Mouse (Mus musculus) liver, embryonic 14.5 days (tissue): ENCODE results near the gene Sgcd. TPM values are rescaled to one million over a fixed set of nuclear protein-coding genes. Genes with fewer than 3 reads are reported as not detected.
"Not testable (repeated sequence)": the region's sequence is repeated elsewhere in the genome, so short reads cannot be mapped to it uniquely, and the experiment has no call there.

ENCODE experiments used
- ATAC-seq: fragments of 200-750 bp; cut with Nextera tagmentation; 2 replicates; pipeline ENCODE4 v1.8.0; 2017; ENCODE audit warnings: moderate number of reproducible peaks, mild to moderate bottlenecking, moderate library complexity; ENCODE audit not compliant: insufficient read depth
- DNase-seq, 3 experiments: peaks; one replicate each; pipeline ENCODE4 v3.0.0-alpha.2; 2012 to 2013; ENCODE audit warnings: low read depth in 3 of 3, low spot score in 3 of 3
- H3K27ac ChIP-seq: fragments of 300-500 bp; sonication (generic); 2 replicates; pipeline ENCODE4 v1.5.1; 2014; ENCODE audit warnings: moderate library complexity, mild to moderate bottlenecking, control low read depth, inconsistent platforms
- H3K27me3 ChIP-seq: fragments of 300-500 bp; sonication (generic); 2 replicates; pipeline ENCODE4 v1.6.1; 2014; ENCODE audit warnings: mild to moderate bottlenecking, low read length, moderate library complexity; ENCODE audit not compliant: control insufficient read depth, insufficient read depth
- H3K36me3 ChIP-seq: fragments of 300-500 bp; sonication (generic); replicated peaks from 2 replicates; pipeline ENCODE4 v1.6.1; 2014; ENCODE audit warnings: low read depth; ENCODE audit not compliant: control insufficient read depth, insufficient read depth
- H3K4me1 ChIP-seq, 2 experiments: fragments of 200-500 bp in 1 of 2; fragments of 300-500 bp in 1 of 2; sonication (generic) in 1 of 2; replicated peaks; 2 replicates each; pipeline ENCODE4 v1.6.1; 2012 to 2014; ENCODE audit warnings: antibody characterized with exemption in 1 of 2, inconsistent platforms in 1 of 2, low read length in 1 of 2; ENCODE audit not compliant: control insufficient read depth in 2 of 2, insufficient read depth in 2 of 2
- H3K4me2 ChIP-seq: fragments of 300-500 bp; sonication (generic); 2 replicates; pipeline ENCODE4 v1.6.1; 2014; ENCODE audit warnings: low read depth, mild to moderate bottlenecking, control low read depth, moderate library complexity
- H3K4me3 ChIP-seq, 2 experiments: fragments of 200-500 bp in 1 of 2; fragments of 300-500 bp in 1 of 2; sonication (generic) in 1 of 2; 2 replicates each; pipeline ENCODE4 v1.5.1; 2012 to 2014; ENCODE audit warnings: low read depth in 2 of 2, low read length in 2 of 2, mild to moderate bottlenecking in 2 of 2, control low read depth in 1 of 2, inconsistent platforms in 1 of 2, moderate library complexity in 1 of 2; ENCODE audit not compliant: insufficient read depth in 1 of 2
- H3K9ac ChIP-seq: fragments of 300-500 bp; sonication (generic); replicated peaks from 2 replicates; pipeline ENCODE4 v1.6.1; 2014; ENCODE audit warnings: mild to moderate bottlenecking, control low read depth, moderate library complexity
- H3K9me3 ChIP-seq: fragments of 300-500 bp; sonication (generic); 2 replicates; pipeline ENCODE4 v1.6.1; 2016; ENCODE audit warnings: low read length, mixed read lengths; ENCODE audit not compliant: control insufficient read depth
- CTCF ChIP-seq: IDR thresholded peaks from 2 replicates; pipeline ENCODE4 v1.5.1; 2016; ENCODE audit warnings: antibody characterized with exemption, low read depth, control low read depth
- EP300 ChIP-seq: IDR thresholded peaks from 2 replicates; pipeline ENCODE4 v1.6.1; 2016; ENCODE audit warnings: antibody characterized with exemption, low read depth
- WGBS: fragments of 180-500 bp; shearing (Covaris S2); extraction: QIAGEN DNeasy Blood & Tissue Kit; methylation state at CpG from one replicate; pipeline ENCODE4 v1.1.7; 2014; ENCODE audit not compliant: insufficient replicate concordance; 5-methylcytosine and 5-hydroxymethylcytosine counted together
- polyA plus RNA-seq, 2 experiments: library from polyadenylated mRNA; depleted of rRNA in 1 of 2; stranded (reverse) in 1 of 2; unstranded in 1 of 2; fragments of >200 nt; fragmentation: Nextera tagmentation in 1 of 2; extraction: Ambion mirVana in 1 of 2; gene quantifications; 2 replicates each; pipeline versions ENCODE4 v1.2.1 to v1.2.3; 2012 to 2014

The Sgcd gene
- polyA plus RNA-seq, 2 experiments: 0.04 to 0.08 TPM

DNA sequence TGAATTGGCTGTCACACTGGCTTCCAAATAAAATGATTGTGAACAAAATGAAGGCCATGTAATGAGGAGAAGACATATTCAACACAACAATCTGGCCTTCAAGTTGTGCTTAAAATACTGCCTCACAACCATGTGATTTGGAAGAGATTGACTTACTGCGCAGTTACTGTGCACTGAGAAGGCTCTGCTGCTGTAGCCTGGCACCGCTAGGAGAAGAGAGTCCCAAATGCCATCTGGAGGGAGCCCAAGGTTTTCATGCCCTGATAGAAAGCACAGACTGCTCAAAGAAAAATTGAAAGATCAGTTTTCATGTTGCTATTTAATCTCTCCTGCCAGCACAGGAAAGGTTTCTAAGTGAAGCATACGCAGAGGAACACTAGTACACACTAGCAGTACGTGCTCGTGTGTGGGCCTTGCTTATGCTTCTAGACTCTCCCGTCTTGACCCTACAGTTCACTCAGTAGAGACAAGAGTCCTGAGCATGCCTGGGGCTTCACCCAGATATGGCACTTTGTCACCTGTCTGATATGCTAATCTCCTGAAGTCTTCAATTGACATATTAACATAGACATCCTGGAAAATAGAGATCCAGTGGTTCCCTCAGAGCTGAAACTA is 184.6 kb downstream of the Sgcd start:
- DNase-seq (no peak), ATAC-seq (no peak)
- no peaks in the 10 kb centered on the region for H3K36me3 ChIP-seq
- no peak overlapping the region for H3K4me2 ChIP-seq
- H3K9me3 ChIP-seq: no peaks in the 10 kb centered on the region
- WGBS: 70% methylated on average over 6 of the region's 6 CpGs
- no peaks in the 10 kb centered on the region for H3K27me3 ChIP-seq
- TF ChIP-seq EP300: no peak
- TF ChIP-seq CTCF: no peak
- H3K9ac ChIP-seq: no peak overlapping the region
- H3K4me1 ChIP-seq: no peaks in the 10 kb centered on the region
- no peak overlapping the region for H3K4me3 ChIP-seq
- no peak overlapping the region for H3K27ac ChIP-seq

DNA sequence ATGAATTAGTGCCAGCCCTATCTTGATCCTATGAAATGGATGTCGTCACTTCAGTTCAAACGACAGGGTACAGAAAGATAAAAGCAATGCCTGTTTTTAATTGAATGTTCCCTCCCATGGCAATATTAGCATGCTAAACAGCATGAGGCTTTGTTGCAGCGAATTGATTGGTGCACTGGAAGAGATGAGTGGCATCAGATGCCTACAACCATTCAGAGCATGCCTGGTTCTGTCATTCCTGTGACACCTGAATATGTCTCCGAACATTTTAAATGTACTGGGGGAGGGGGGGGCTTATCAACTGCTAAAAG is 210.9 kb downstream of the Sgcd start:
- H3K27me3 ChIP-seq: no peaks in the 10 kb centered on the region
- DNase-seq (no peak), ATAC-seq (no peak)
- H3K4me1 ChIP-seq: 0 out of 4 replicates have a peak, but pooled peaks cover 0 to 3% of the 10 kb centered on the region in 2 experiments
- no peak overlapping the region for H3K4me3 ChIP-seq
- H3K36me3 ChIP-seq: no peaks in the 10 kb centered on the region
- no peak overlapping the region for H3K27ac ChIP-seq
- no peak overlapping the region for H3K4me2 ChIP-seq
- no peaks in the 10 kb centered on the region for H3K9me3 ChIP-seq
- H3K9ac ChIP-seq: no peak overlapping the region
- WGBS: 32% methylated on average over 4 of the region's 4 CpGs
- no peak for TF ChIP-seq CTCF
- no peak for TF ChIP-seq EP300

- no peaks in the 10 kb centered on the region for H3K36me3 ChIP-seq
- WGBS: 23% methylated on average over 4 of the region's 4 CpGs
- DNase-seq (peak in 2 of 3 experiments; percentile 1 to 6), ATAC-seq (peak; percentile 74)
- H3K4me2 ChIP-seq: no peak overlapping the region
- no peak overlapping the region for H3K4me3 ChIP-seq
- TF ChIP-seq CTCF (no peak), EP300 (no peak)
- H3K27me3 ChIP-seq: no peaks in the 10 kb centered on the region
- no peaks in the 10 kb centered on the region for H3K9me3 ChIP-seq
- H3K9ac ChIP-seq: no peak overlapping the region
- H3K27ac ChIP-seq: no peak overlapping the region
- H3K4me1 ChIP-seq: 0 out of 4 replicates have a peak, but pooled peaks cover 0 to 3% of the 10 kb centered on the region in 2 experiments
Measured at GRCm38 (mm10) chr11:47777226-47777915, 211.4 kb downstream of the Sgcd start.

- no peaks in the 10 kb centered on the region for H3K9me3 ChIP-seq
- TF ChIP-seq CTCF (no peak), EP300 (no peak)
- H3K4me2 ChIP-seq: no peak overlapping the region
- no peak overlapping the region for H3K4me3 ChIP-seq
- H3K27ac ChIP-seq: no peak overlapping the region
- WGBS: 52% methylated on average over 1 of the region's 1 CpGs
- H3K36me3 ChIP-seq: no peaks in the 10 kb centered on the region
- no peaks in the 10 kb centered on the region for H3K27me3 ChIP-seq
- ATAC-seq: no peak
- H3K4me1 ChIP-seq: 0 out of 4 replicates have a peak, but pooled peaks cover 0 to 3% of the 10 kb centered on the region in 2 experiments
- no peak overlapping the region for H3K9ac ChIP-seq
- no peak for DNase-seq
Measured at GRCm38 (mm10) chr11:47776019-47776418, 212.8 kb downstream of the Sgcd start.

- ATAC-seq: no peak
- Histone ChIP-seq H3K9ac (no peak overlapping the region), H3K9me3 (no peaks in the 10 kb centered on the region), H3K4me1 (no peaks in the 10 kb centered on the region), H3K4me3 (no peak overlapping the region), H3K36me3 (no peaks in the 10 kb centered on the region), H3K4me2 (no peak overlapping the region), H3K27ac (no peak overlapping the region), H3K27me3 (no peaks in the 10 kb centered on the region)
- DNase-seq: no peak
- WGBS: 72% methylated on average over 2 of the region's 2 CpGs
- no peak for TF ChIP-seq EP300
Measured at GRCm38 (mm10) chr11:47765859-47766258, 222.9 kb downstream of the Sgcd start.

GRCm38 (mm10) chr11:47763569-47763968 is 225.2 kb downstream of the Sgcd start:
- not testable (repeated sequence) for H3K36me3 ChIP-seq, H3K4me2 ChIP-seq, H3K27me3 ChIP-seq, DNase-seq, H3K4me1 ChIP-seq, H3K9me3 ChIP-seq, H3K9ac ChIP-seq, H3K4me3 ChIP-seq, H3K27ac ChIP-seq, ATAC-seq
- 58% methylated on average over 3 of the region's 3 CpGs for WGBS
